In genomic region chr4:150272725-150273124, GRCm38 (mm10) we compare ENCODE assay signal across 8 mouse cellular contexts. TPM values are rescaled to one million over a fixed set of nuclear protein-coding genes. Genes with fewer than 3 reads are reported as not detected.
DNase-seq lines count a peak whose midpoint lies in the region; ATAC-seq and TF ChIP-seq lines count a peak whose summit lies in the region.

No protein-coding gene starts in this region.

- WGBS in embryonic facial prominence, embryonic 13.5 days, result 4% methylated on average over 9 of the region's 9 CpGs
- WGBS in heart, embryonic 13.5 days, result 14% methylated on average over 9 of the region's 9 CpGs
- WGBS in kidney, embryonic 16.5 days, result under 1% methylated on average over 9 of the region's 9 CpGs
- 4% methylated on average over 9 of the region's 9 CpGs for WGBS in lung, postnatal 0 days
- 7% methylated on average over 9 of the region's 9 CpGs for WGBS in stomach, embryonic 14.5 days

- H3K27me3 ChIP-seq in embryonic facial prominence, embryonic 13.5 days, result no peaks in the 10 kb centered on the region
- H3K27me3 ChIP-seq in heart, embryonic 13.5 days (replicated peaks), result no peaks in the 10 kb centered on the region
- H3K27me3 ChIP-seq in kidney, embryonic 16.5 days (ENCODE audit: insufficient read depth, low read length), result no peaks in the 10 kb centered on the region
- no peaks in the 10 kb centered on the region for H3K27me3 ChIP-seq in lung, postnatal 0 days (replicated peaks; ENCODE audit: insufficient read depth, low read length)
- H3K27me3 ChIP-seq in stomach, embryonic 14.5 days (ENCODE audit: control insufficient read depth, insufficient read depth, low read length), result no peaks in the 10 kb centered on the region

- peak overlapping the region; percentile 34 for H3K4me2 ChIP-seq in embryonic facial prominence, embryonic 13.5 days
- H3K4me2 ChIP-seq in heart, embryonic 13.5 days, result peak overlapping the region; percentile 48
- H3K4me2 ChIP-seq in kidney, embryonic 16.5 days (replicated peaks; ENCODE audit: low read depth, low read length), result peak overlapping the region; percentile 32
- peak overlapping the region; percentile 30; the same call in 1 of the 2 replicates for H3K4me2 ChIP-seq in lung, postnatal 0 days (replicated peaks; ENCODE audit: low read depth, low read length)
- H3K4me2 ChIP-seq in stomach, embryonic 14.5 days (replicated peaks; ENCODE audit: low read depth, low read length), result peak overlapping the region; percentile 11; the same call in 1 of the 2 replicates

- DNase-seq in MEL-GATA-1-ER (ENCODE audit: extremely low read depth, low read depth), result peak; percentile 59
- peak; percentile 87 for DNase-seq in lung, postnatal 0 days (ENCODE audit: low spot score)

- ATAC-seq in embryonic facial prominence, embryonic 13.5 days (ENCODE audit: insufficient number of reproducible peaks, insufficient read depth, low FRiP score, low TSS enrichment, low read depth), result no peak
- ATAC-seq in heart, embryonic 13.5 days (ENCODE audit: extremely low read depth, insufficient number of reproducible peaks, low FRiP score, low TSS enrichment), result no peak
- peak; percentile 85 for ATAC-seq in kidney, embryonic 16.5 days (ENCODE audit: low FRiP score, low TSS enrichment)
- peak; percentile 84 for ATAC-seq in lung, postnatal 0 days
- peak; percentile 56; the same call in 1 of the 2 replicates for ATAC-seq in stomach, embryonic 14.5 days (ENCODE audit: insufficient number of reproducible peaks, insufficient read depth, low FRiP score, low read depth)
- no peak for ATAC-seq in CD4-positive, CD25-positive, alpha-beta regulatory T cell, adult 4 months
- ATAC-seq in erythroblast, adult 5-6 weeks (replicated peaks; ENCODE audit: low FRiP score, poor library complexity, severe bottlenecking), result no peak

- H3K27ac ChIP-seq in embryonic facial prominence, embryonic 13.5 days, result peak overlapping the region; percentile 71
- H3K27ac ChIP-seq in heart, embryonic 13.5 days (replicated peaks), result peak overlapping the region; percentile 78
- peak overlapping the region; percentile 76 for H3K27ac ChIP-seq in kidney, embryonic 16.5 days (ENCODE audit: low read length)
- H3K27ac ChIP-seq in lung, postnatal 0 days (ENCODE audit: low read length), result peak overlapping the region; percentile 70
- peak overlapping the region; percentile 82 for H3K27ac ChIP-seq in stomach, embryonic 14.5 days (ENCODE audit: low read length)

- H3K9ac ChIP-seq in embryonic facial prominence, embryonic 13.5 days, result no peak overlapping the region
- H3K9ac ChIP-seq in heart, embryonic 13.5 days, result peak overlapping the region; percentile 33; the same call in 1 of the 2 replicates
- no peak overlapping the region for H3K9ac ChIP-seq in kidney, embryonic 16.5 days (replicated peaks; ENCODE audit: low read length)
- H3K9ac ChIP-seq in lung, postnatal 0 days (replicated peaks; ENCODE audit: low read depth), result no peak overlapping the region
- H3K9ac ChIP-seq in stomach, embryonic 14.5 days (replicated peaks; ENCODE audit: low read depth, low read length), result no peak overlapping the region

- TF ChIP-seq EP300 in lung, postnatal 0 days (IDR thresholded peaks at IDR 0.05), result peak; percentile 82

- H3K9me3 ChIP-seq in embryonic facial prominence, embryonic 13.5 days, result no peaks in the 10 kb centered on the region
- no peaks in the 10 kb centered on the region for H3K9me3 ChIP-seq in heart, embryonic 13.5 days
- H3K9me3 ChIP-seq in kidney, embryonic 16.5 days (ENCODE audit: low read length), result no peaks in the 10 kb centered on the region
- no peaks in the 10 kb centered on the region for H3K9me3 ChIP-seq in lung, postnatal 0 days (ENCODE audit: low read length)
- no peaks in the 10 kb centered on the region for H3K9me3 ChIP-seq in stomach, embryonic 14.5 days (ENCODE audit: control insufficient read depth, low read depth, low read length)

- H3K4me1 ChIP-seq in embryonic facial prominence, embryonic 13.5 days, result peaks cover 33% of the 10 kb centered on the region
- peaks cover 41% of the 10 kb centered on the region for H3K4me1 ChIP-seq in heart, embryonic 13.5 days
- peaks cover 34% of the 10 kb centered on the region for H3K4me1 ChIP-seq in kidney, embryonic 16.5 days (ENCODE audit: insufficient read depth, low read length)
- H3K4me1 ChIP-seq in lung, postnatal 0 days (ENCODE audit: insufficient read depth, low read depth, low read length), result peaks cover 14% of the 10 kb centered on the region; the same call in 1 of the 2 replicates
- H3K4me1 ChIP-seq in stomach, embryonic 14.5 days (ENCODE audit: control insufficient read depth, insufficient read depth, low read length), result peaks cover 19% of the 10 kb centered on the region

- H3K4me3 ChIP-seq in embryonic facial prominence, embryonic 13.5 days, result no peak overlapping the region
- no peak overlapping the region for H3K4me3 ChIP-seq in heart, embryonic 13.5 days
- H3K4me3 ChIP-seq in kidney, embryonic 16.5 days (ENCODE audit: low read length), result no peak overlapping the region
- H3K4me3 ChIP-seq in lung, postnatal 0 days (ENCODE audit: low read depth, low read length), result no peak overlapping the region
- H3K4me3 ChIP-seq in stomach, embryonic 14.5 days (ENCODE audit: low read depth, low read length), result no peak overlapping the region

- no peak for TF ChIP-seq CTCF in lung, postnatal 0 days (IDR thresholded peaks at IDR 0.05)

- H3K36me3 ChIP-seq in embryonic facial prominence, embryonic 13.5 days, result no peaks in the 10 kb centered on the region
- no peaks in the 10 kb centered on the region for H3K36me3 ChIP-seq in heart, embryonic 13.5 days
- H3K36me3 ChIP-seq in kidney, embryonic 16.5 days (ENCODE audit: insufficient read depth, low read length), result no peaks in the 10 kb centered on the region
- H3K36me3 ChIP-seq in lung, postnatal 0 days (ENCODE audit: insufficient read depth, low read length), result no peaks in the 10 kb centered on the region
- no peaks in the 10 kb centered on the region for H3K36me3 ChIP-seq in stomach, embryonic 14.5 days (ENCODE audit: control insufficient read depth, insufficient read depth, low read length)

RNA-seq across cellular contexts. Expression of gene Rere, which starts 8.7 kb away (rescaled TPM):
- 23.3 and 26.3 TPM in 2 replicates for polyA plus RNA-seq in embryonic facial prominence, embryonic 13.5 days (2015; fragmentation: Nextera tagmentation; extraction: Ambion mirVana)
- 18.1 and 19.9 TPM in 2 replicates for polyA plus RNA-seq in heart, embryonic 13.5 days (2015; fragmentation: Nextera tagmentation; extraction: Ambion mirVana)
- 30.7 and 40.6 TPM in 2 replicates for polyA plus RNA-seq in kidney, embryonic 16.5 days (2015; fragmentation: Nextera tagmentation; extraction: Ambion mirVana)
- 15.7 and 16.0 TPM in 2 replicates for polyA plus RNA-seq in lung, postnatal 0 days (2015; fragmentation: Nextera tagmentation; extraction: Ambion mirVana)
- 41.1 and 45.2 TPM in 2 replicates for polyA plus RNA-seq in stomach, embryonic 14.5 days (2014; fragmentation: Nextera tagmentation; extraction: Ambion mirVana)
- polyA plus RNA-seq in CD4-positive, CD25-positive, alpha-beta regulatory T cell, adult 4 months (2017; shearing (Covaris generic)), result 10 to 100 TPM; 24.7 to 28.4 TPM
- 11.1 and 22.4 TPM in 2 replicates for total RNA-seq in erythroblast, adult 5-6 weeks (2015; ENCODE audit: low replicate concordance)
- total RNA-seq in erythroblast, adult 5-6 weeks (2017; ENCODE audit: low replicate concordance), result 9.5 and 10.9 TPM in 2 replicates

RNA-seq across cellular contexts. Expression of gene Eno1, which starts 36.2 kb away (rescaled TPM):
- 1,290 and 1,439 TPM in 2 replicates for polyA plus RNA-seq in embryonic facial prominence, embryonic 13.5 days (2015; fragmentation: Nextera tagmentation; extraction: Ambion mirVana)
- 1,911 and 2,064 TPM in 2 replicates for polyA plus RNA-seq in heart, embryonic 13.5 days (2015; fragmentation: Nextera tagmentation; extraction: Ambion mirVana)
- polyA plus RNA-seq in kidney, embryonic 16.5 days (2015; fragmentation: Nextera tagmentation; extraction: Ambion mirVana), result 1,990 and 2,045 TPM in 2 replicates
- 305 and 319 TPM in 2 replicates for polyA plus RNA-seq in lung, postnatal 0 days (2015; fragmentation: Nextera tagmentation; extraction: Ambion mirVana)
- 1,497 and 1,560 TPM in 2 replicates for polyA plus RNA-seq in stomach, embryonic 14.5 days (2014; fragmentation: Nextera tagmentation; extraction: Ambion mirVana)
- 1,000 to 10,000 TPM in 1 of 2 experiments, 100 to 1,000 TPM in 1; 733 to 1,178 TPM for polyA plus RNA-seq in CD4-positive, CD25-positive, alpha-beta regulatory T cell, adult 4 months (2017; shearing (Covaris generic))
- total RNA-seq in erythroblast, adult 5-6 weeks (2015; ENCODE audit: low replicate concordance), result 111 and 119 TPM in 2 replicates
- 73.2 and 74.7 TPM in 2 replicates for total RNA-seq in erythroblast, adult 5-6 weeks (2017; ENCODE audit: low replicate concordance)

Comparison
In these comparisons a context has a peak if more than half of its experiments do, and no peak if none do; other contexts are left out.
1. ATAC-seq: peak in kidney, embryonic 16.5 days (single experiment), lung, postnatal 0 days (single experiment) and stomach, embryonic 14.5 days (single experiment); none in embryonic facial prominence, embryonic 13.5 days (single experiment), heart, embryonic 13.5 days (single experiment), CD4-positive, CD25-positive, alpha-beta regulatory T cell, adult 4 months (single experiment) and erythroblast, adult 5-6 weeks (single experiment).
2. Peak in every context shown above with its lines, with median percentiles within 50 percentile points of each other: H3K27ac ChIP-seq and H3K4me2 ChIP-seq.